Mouse (Mus musculus): ENCODE measurements around the gene Elavl2.
A peak's percentile ranks its signal among the peaks of the same experiment; 100 is the strongest.

Elavl2 gene

DNA sequence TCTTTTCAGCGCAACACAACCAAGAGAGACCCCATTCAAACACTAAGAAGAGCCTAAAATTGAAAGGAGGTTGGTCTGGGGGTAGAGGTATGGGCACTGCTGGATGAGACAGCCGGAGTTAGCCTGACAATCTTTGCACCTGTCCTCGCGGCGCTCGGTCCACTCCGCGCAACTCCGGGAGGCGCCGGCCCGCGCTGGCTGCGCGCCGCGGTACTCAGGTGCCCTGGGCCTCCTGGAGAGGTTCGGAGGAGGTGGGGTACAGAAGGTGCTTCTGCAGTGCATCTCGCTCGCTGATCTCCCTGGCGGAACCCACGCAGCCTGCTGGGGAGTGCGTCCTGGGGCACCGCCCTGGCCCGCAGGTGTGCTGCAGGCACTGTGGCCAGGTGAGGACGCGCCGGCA, at the start of gene Elavl2:
Gene Elavl2 (minus strand): TSS at position 363 of the 400 bp plus-strand sequence.
- no peak for DNase-seq (ENCODE audit: low spot score in 2 of 2)

DNA sequence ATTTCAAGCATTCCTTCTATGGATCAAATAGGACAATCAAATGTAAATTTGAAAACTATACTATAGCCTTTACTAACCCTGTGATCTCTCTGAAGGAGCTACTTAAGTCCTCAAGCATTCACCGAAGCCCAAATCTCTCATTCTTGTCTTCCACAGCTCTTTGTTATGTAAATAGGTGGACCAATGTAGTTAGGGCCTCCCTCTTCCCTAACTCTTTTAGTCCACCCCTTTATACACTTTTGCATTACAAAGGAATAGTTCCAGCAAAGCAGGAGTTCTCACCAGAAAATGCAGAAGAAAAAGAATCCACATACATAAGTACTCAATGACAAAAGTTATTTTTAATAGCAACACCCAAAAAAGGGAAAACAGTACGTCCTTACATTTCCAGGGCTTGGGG, 47.3 kb upstream of the Elavl2 start:
- DNase-seq (ENCODE audit: low spot score in 2 of 2): no peak

DNA sequence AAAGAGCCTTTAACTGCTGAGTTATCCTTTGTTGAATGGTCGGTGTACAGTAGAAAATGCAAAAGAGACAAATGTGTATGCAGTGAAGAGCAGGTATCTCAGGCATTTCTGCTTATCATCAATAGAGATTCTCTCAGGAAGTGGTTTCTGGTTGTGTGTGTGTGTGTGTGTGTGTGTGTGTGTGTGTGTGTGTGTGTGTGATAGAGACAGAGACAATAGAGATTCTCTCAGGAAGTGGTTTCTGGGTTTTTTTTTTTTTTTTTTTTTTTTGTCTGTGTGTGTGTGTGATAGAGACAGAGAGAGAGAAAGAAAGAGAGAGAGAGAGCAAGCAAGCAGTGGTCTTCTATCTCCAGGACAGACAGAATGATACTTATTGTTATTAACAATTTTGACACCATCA, 15.0 kb upstream of the Elavl2 start:
- no peak for DNase-seq (ENCODE audit: low spot score in 2 of 2)

DNA sequence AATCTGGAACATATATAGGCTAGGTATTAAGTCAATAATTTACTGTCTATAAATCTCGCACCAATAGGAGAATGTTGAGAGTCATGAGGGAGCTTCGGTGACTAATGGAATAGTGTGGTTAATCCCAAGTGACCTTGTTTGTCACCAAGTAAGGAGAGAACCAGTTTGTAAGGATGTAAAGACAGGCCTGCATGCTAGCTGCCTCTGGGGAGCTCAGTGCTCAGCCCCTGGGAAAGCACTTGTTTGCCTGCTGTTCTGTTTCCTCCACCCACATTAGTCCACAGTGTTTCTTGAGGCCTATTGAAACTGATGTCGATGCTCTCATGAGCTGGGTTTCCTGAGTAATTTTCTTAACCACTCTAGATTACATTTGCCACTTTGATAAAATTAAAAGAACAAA, 4.5 kb upstream of the Elavl2 start:
- no peak for DNase-seq (ENCODE audit: low spot score in 2 of 2)

DNA sequence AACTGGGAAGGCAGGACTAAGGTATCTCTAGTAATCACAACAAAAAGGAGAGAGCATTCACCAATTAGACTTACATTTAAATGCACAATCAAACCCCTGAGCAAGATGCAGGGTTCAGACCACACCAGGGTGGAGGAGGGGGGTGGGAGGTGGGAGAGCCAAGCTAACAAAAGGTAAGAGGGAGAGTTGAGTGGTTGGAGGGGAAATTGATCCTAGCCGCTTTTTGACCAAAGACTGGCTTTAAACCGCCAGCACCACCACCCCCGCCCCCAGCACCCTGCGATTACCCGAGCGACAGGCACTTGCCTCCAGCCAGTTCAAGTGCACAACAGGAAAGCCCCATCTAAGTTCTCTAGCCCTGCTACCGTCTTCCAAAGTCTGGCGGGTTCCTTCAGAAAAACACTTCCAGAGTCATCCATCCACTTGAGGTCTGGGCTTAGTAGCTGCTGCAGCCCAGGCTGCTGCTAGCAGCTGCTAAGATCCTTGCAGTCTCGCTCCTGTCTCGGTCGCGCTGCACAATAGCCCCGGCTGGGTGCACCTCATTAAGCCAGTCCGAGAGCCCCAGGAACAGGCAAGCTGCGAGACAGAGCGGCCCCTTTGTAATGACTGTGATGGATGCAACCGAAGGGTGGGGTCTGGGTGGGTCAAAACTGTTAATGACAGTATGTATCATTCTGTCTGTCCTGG, 932 bp downstream of the Elavl2 start:
- DNase-seq (ENCODE audit: low spot score in 2 of 2): no peak

DNA sequence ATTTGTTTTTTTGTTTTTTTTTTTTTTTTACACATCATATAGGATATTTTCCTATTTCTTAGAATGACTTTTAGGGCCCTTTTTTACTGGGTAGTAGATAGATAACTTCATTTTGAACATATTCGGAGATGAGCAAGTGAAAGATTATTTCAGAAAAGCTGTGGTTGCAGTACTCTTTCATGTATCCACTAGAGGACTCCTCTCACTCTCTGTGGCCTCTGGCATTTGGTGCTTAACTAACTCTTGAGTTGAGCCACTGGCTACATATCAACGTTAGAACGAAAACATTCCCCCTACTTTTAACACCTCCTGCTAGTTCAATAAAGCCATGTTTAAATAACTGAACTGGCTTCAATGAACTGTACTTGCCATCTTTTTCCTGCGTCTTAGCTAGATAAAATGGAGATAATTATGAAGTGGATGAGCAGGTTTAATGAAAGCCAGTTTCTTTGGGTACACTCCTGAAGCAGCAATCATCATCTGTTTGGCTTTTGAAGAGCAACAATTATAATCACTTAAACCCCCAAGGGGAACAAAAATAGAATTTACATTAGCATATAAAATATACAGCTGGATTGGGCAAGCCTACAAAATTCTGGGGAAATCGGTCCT, 8.5 kb downstream of the Elavl2 start:
- DNase-seq (ENCODE audit: low spot score in 2 of 2): no peak

DNA sequence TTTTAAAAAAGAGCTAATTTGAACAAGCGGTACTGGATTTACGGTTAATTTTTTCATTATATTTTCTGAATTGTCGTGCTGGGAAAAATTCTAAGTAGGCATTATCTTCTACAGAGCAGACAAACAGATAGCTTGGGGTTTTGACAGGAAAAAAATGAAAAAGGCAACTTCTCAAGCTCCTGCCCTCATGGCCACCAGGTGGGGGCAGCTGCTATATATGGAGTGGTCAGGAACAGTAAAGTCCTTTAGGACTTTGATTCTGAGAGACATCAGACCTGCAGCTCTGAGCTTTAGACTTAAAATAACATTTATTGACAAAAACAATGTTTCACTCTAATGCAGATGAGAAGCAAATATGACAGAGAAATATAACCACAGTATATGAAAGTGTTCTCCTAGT, 12.9 kb downstream of the Elavl2 start:
- DNase-seq (ENCODE audit: low spot score in 2 of 2): no peak

DNA sequence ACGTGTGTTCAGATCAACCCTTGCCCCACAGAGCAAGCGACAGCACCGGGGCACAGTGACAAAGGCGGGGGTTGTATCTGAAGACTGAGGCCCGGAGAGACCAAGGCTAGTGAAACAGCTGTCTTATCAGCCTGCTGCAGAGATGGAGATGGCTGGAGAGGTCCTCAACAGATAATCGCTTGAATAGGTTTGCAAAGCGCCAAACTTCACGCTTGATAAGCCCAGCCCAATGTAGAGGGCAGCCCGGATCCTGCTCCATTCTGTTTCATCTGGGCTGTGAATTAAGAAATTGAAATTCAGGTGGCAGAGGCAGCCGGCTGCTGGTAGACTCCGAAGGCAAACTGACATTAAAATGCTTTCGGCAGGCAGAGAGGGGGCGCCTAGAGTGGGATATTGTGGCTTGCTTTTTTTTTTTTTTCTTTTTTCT, 19.4 kb downstream of the Elavl2 start:
- no peak for DNase-seq (ENCODE audit: low spot score in 2 of 2)

DNA sequence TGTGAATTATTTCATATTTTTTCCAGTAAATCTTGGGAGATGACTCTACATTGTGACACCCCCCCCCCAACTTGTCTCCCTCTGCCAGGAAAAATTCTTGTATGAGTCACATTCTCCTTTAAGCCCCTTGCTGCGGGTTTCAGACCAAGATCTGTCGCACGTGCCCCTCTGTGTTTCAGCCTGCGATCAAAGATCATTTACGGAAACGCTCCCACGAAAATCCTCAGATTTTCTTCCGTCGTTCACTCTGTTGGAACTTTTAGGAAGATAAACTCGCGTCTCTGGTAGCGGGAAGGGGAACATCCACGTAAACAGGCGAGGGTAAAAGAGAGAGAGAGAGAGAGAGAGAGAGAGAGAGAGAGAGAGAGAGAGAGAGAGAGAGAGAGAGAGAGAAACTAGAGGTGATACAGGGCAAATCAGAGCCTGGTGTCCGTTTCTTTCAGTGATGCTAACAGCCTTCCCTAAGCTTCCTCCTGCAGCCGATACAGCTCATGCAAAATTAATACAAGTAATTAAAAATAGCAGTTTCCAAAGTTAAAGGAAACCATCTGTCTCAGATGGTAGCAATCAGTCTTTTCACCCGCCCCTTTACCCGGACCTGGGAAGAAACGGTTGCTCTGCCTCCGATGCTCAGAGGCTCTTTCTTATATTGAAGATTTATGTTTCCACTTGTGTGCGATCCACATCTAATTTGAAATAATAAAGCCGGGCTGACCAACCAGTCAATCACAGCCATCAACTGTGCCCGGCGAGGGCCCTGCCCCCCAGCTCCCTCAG, 20.1 kb downstream of the Elavl2 start:
- no peak for DNase-seq (ENCODE audit: low spot score in 2 of 2)

DNA sequence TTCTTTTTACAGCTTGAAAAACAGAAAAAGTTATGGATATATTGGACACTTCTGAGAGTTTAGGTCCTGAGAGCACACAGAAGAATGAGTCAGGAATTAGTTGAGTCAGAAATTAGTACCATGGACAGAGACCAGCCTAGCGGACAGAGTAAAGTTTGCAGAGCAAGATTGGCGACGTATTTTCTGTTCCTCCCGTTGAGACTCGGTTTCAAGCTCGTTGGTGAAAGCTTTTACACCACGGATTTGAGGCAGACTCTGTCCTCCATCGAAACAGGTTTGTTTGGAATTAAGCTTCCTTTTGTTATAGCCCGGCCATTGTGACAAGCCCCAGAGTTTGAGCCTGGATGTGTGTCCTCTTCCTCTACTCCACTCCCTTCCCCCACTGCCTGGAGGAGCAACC, 21.0 kb downstream of the Elavl2 start:
- DNase-seq (ENCODE audit: low spot score in 2 of 2): no peak

DNA sequence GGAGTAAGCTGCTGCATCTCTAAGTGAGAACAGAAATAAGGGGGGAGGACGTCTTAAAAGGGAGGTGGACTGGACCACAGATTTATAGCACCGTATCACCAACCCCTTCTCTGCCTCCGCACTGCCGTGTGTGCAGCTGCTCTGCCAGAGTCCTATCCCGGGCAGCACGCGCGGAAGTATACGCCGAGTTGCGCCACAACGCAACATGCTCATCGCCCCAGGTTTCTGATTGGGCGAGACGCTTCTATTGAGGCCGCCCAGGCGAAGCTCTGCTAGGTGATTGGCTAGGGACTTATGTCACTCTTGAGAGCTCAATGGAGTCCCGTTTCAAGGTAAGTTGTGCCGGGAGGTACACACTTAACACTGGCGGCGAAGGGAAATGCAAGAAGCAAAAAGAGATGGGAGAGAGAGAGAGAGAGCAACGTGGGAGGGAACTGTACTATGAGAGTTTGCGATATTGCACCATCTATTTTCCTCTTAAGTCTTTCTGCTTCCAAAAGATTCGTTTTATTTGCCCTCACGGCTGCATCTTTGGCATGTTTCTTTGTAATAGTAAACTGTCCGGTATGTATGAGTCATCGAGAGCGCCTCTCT, 24.2 kb downstream of the Elavl2 start:
- DNase-seq (ENCODE audit: low spot score in 2 of 2): peak; percentile 57 to 85

DNA sequence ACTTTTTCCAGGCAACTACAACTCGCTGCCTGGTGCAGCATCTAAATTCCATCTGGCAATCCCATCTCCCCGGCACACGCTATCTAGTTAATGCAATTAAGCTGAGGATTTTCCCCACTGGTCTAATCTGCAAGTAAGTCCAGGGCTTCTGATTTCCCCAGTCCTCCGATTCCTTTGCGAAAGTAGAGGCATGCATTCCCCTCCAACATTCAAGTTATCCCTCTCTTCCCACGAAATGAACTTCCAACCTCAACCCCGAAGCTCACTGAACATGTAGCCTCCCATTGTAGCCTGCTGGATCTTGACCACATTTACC, 25.3 kb downstream of the Elavl2 start:
- DNase-seq (ENCODE audit: low spot score in 2 of 2): no peak

DNA sequence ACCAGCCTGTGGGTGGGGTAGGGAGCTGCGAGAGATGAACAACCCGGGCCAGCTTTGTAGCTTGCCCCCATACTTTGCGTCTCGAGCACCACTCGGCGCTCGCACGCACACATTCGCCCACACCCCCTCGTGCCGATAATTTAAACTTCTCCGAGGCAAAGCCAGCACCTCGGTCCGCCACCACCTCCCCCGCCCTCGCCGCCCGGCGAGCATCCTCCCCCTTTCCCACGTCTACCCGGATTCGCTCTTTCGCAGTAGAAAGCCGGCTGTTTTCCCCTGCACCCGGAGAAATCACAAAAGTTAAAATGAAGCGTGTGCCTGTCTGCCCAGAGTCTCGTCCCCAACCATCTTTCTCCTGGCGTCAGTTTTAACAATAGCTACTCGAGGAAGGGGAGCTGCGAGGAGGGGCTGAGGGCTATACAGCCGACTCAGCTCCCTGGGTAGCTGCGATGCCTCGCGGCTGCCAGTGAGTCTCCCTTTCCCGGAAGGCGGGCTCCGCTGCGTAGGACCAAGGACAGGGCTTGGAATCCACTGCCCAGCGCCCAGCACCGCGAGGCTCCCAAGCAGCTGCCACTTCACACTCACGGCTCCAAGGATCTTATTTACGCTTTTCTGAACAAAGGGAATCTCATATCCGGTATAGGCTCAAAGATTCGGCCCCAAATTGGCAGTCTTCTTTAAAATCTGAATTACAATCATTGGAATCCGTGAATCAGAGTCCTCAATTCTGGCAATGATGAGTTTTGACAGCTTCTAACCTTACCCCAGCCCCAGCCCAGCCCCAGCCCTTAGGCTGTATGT, 25.8 kb downstream of the Elavl2 start:
- peak; percentile 8 to 12 for DNase-seq (ENCODE audit: low spot score in 2 of 2)

DNA sequence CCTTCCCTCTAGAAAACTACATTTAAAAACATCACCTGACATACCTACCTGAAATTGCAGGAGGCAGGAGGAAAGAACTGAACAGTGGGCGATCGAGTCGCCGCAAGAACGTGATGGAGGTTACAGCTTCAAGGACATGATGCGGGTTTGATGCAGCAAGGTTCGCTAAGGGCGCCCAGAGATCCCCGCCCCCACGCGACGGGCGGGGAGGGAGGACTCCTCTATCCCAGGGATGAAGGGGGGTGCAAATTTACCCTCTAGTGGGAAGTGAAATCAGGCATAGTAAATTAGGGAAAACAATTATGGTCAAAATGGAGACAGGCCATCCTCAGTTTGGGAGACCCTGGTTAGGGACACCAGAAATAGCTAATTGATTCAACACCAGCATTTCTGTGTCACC, 27.7 kb downstream of the Elavl2 start:
- DNase-seq (ENCODE audit: low spot score in 2 of 2): no peak

DNA sequence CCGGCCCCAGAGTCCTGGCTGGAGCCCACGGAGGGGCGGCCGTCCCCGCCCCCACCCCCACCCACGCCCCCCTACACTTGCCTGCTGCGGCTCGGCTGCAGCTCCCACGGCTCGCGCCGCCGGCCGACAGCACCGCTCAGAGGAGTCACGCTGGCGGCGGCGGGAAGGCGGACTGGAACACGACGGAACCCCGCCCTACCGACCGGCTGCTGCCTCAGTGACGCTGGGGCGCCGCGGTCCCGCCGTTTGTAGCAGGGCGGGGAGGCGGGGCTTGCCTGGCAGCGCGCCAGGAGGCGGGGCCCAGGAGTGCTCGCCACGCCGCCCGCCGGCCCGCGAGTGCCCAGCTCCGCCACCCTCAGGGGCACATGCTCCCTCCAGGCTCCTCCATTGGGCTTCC, 28.8 kb downstream of the Elavl2 start:
- DNase-seq (ENCODE audit: low spot score in 2 of 2): peak; percentile 21 to 48

DNA sequence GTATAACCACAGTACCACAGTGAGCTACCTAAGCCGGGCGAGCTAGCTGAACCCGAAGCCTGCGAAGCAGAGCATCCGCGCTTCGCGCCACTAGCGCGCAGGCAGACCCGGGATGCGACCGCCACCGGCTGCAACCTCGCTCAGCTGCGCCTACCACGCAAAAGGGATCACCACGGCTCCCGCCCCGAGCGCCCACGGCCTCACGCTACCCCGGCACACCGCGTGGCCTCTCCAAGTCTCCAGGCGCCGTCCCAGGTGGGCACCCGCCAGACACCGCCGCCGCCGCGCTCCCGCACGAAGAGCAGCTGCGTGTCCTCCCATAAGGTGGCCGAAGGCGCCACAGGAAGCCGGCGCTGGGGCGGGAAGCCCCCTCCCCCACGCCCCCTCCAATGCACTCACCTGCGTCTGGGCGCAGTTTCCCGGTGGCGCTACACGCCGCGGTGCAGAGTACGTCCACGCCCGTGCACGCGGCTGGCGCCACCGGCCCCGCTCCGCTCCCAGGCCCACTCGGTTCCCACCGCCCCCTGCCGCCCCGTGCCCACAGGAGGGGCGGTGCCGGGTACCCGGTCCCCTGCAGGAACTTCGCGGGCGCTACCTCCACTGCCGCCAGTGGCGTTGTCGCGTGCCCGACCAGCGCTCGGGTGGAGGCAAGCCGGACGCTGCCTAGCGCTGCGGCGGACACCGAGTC, 29.3 kb downstream of the Elavl2 start:
- DNase-seq (ENCODE audit: low spot score in 2 of 2): no peak

DNA sequence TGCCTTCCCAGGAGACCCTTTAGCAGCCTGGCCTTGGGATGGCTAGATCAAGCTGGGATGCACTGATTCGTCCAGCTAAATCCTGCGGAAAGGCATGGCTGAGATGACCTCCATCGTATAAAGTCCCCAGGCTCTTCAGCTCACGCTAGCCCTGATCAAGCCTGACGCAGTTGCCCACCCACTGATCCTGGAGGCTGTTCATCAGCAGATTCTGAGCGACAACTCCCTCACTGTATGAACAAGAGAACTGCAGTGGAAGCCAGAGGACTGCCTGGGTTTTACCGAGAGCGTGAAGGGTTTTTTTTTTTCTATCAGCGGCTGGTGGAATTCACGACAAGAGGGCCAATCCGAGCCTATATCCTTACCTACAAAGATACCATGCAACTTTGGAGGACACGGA, 35.3 kb downstream of the Elavl2 start:
- DNase-seq (ENCODE audit: low spot score in 2 of 2): no peak

DNA sequence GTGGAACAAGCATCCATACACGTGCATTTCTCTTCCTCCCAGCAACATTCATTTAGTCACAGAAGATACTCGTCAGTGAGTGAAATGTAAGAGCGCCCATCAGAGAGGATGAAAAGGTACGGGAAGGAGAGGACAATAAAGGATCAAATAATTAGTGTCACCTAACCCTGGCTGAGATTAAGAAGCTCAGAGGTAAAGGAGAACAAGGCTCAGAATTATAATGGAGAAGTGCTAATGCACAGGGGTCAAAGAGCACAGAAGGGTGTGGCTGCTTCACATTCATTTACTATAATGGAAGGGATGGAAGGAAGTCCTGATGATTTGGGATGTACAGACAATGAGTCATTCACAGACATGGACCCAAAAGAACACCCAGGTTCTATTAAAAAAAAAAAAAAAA, 36.6 kb downstream of the Elavl2 start:
- DNase-seq (ENCODE audit: low spot score in 2 of 2): no peak

DNA sequence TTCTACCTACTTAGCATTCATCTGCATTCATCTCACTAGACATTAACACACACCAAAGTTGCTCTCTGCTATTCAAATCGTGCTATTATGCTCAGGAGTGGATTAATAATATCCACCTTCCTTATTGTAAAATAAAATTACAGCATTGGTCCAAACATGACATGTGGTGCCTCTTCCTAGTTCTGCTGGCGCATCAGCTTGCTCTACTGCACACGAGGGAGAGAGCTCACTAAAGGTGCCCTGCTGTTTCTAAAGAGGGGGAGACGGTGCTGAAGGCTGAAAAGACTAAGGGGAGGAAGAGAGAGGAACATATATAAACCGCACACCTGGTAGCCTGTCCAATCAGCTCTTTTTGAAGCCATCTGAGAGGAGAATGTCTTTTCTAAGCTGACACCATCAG, 38.1 kb downstream of the Elavl2 start:
- DNase-seq (ENCODE audit: low spot score in 2 of 2): no peak

DNA sequence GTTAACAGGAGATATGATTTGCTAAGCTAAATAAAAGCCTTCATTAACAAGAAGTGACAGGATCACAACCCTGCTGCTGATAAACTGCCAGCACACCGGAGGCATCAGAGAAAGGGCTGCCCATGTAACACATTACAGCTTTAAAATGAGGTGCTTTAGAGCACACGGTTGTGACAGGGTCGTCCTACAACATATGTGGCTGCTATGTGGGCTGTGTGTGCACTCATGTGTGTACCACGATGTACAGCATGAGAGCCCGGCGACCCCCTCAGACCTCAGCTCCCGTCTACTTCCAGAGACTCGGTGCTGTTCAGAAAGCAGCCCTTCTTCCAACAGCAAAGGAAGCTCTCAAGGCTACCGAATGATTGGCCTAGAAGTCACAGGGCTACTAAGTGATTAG, 47.4 kb downstream of the Elavl2 start:
- DNase-seq (ENCODE audit: low spot score in 2 of 2): no peak

DNA sequence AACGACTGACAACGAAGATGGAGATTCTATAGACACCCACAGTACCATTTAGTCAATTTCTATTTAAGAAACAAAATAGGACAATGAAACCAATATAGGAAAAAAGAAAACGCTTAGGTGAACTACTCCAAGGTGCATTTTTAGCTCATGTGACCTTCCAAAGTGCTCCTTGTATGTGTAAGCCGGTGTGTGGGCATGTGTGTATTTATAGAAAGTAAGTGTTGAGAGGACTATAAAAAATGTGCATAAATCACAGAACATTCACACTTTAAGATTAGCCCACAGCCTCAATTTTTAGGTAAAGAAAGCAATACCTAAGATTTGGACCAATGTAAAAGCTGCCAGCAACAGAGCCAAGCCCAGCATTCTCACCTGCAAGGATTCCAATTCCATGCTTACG, 51.0 kb downstream of the Elavl2 start:
- DNase-seq (ENCODE audit: low spot score in 2 of 2): no peak
